Mouse (Mus musculus): Measurements from ENCODE around the gene Mrpl38.

GRCm38 (mm10) chr11:116176010-116176409, 37.3 kb upstream of the Mrpl38 start:
- TF ChIP-seq CTCF (IDR thresholded peaks at IDR 0.05; ENCODE audit: borderline replicate concordance, insufficient read depth, low read length) (no peak), POLR2A (IDR thresholded peaks at IDR 0.05; ENCODE audit: low read depth, low read length) (no peak)
